Mouse (Mus musculus): ENCODE results near the gene Zbed5.
"Not testable (repeated sequence)": the region's sequence is repeated elsewhere in the genome, so short reads cannot be mapped to it uniquely, and the experiment has no call there.

The Zbed5 gene

DNA sequence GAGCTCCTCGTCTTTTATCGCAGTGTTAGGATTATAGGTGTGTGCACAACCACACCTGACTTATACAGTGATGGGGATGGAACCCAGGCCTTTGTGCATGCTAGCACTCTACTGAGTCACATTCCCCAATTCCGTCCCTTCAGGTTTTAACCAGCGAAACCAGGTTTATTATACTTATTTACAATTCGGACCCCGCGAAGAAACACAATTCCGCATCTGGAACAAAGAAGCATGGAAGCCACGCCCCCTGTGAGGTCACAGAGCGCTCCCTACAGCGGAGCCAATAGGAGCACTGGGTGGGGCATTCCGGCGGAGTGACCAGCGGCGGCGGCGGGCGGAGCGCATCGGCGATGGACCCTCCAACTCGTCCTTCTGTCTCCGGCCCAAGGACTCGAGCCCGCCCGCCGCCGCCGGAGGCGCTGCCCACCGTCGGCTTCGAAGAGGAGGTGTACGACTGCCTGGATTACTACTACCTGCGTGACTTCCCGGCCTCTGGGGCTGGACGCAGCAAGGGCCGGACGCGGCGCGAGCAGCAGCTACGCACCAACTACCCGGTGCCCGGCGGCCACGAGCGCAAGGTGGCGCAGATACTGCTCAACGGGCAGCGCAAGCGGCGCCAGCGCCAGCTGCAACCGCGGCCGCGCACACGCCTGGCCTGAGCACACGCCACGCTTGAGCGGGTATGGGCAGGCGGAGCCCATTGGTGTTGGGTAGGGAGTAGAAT is 12.9 kb downstream of the Zbed5 start, which contains the start of gene Nupr1l:
Gene Nupr1l, plus strand, starts transcription at position 299 of the 724 bp plus-strand sequence.
- peak; percentile 63 for DNase-seq (ENCODE audit: low read depth, low spot score)

GRCm38 (mm10) chr5:129909147-129909546 is 13.6 kb downstream of the Zbed5 start:
- DNase-seq (ENCODE audit: low read depth, low spot score) = no peak

DNA sequence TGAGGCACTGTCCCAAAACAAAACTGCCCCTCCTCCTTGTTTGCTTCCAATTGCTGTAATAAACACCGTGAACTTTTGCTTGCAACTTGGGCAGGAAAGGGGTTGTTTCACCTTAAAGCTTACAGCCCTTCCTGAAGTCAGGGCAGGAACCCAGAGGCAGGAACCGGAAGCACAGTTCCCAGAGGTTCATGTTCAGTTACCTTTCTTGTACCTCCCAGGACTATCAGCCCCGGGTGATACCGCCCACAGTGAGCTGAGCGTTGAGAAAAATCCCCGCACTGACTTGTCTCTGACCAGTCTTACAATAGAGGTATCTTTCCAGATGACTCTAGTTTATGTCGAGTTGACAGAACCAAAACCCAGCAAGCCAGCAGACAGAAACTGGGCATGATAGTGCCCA is 14.1 kb downstream of the Zbed5 start:
- DNase-seq (ENCODE audit: low read depth, low spot score) = no peak

- DNase-seq (ENCODE audit: low read depth, low spot score) = peak; percentile 18
These were observed 18.5 kb downstream of the Zbed5 start for GRCm38 (mm10) chr5:129914024-129914423.

GRCm38 (mm10) chr5:129915491-129915890 is 20.0 kb downstream of the Zbed5 start:
- not testable (repeated sequence) for DNase-seq (ENCODE audit: low read depth, low spot score)

GRCm38 (mm10) chr5:129918065-129918651 is 22.6 kb downstream of the Zbed5 start:
- DNase-seq (ENCODE audit: low read depth, low spot score) = no peak

DNA sequence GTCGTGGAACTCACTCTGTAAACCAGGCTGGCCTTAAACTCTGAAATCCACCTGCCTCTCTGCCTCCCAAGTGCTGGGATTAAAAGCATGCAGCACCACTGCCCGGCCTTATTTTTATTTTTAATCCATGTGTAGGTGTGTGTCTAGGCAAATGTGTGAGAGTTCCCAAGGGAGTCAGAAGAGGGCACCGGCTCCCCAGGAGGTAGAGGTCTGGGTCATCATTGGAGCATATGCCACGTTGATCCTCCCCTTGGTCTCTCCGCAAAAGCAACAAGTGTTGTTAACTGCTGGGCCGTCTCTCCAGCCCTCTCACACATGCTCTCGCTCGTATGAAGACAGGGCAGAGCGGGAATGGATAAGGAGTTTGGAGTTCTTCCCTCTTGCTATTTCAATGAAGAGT is 23.2 kb downstream of the Zbed5 start:
- no peak for DNase-seq (ENCODE audit: low read depth, low spot score)

DNA sequence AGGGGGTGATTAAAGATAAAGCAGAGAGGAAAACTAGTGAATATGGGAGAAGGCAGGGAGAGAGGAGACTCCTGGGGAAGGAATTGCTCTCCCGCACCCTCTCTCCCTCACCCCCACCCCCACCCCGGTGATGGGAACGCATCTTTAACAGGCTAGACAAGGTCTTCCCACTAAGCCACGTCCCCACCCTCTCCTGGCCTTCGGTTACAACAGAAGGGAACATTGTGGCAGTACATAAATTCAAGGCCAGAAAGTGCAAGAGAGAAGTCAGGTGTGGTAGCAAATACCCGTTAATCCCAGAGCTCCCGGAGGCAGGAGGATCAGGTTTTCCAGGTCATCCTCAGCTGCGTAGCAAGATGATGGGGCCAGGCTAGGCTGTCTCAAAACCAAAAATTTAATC is 23.8 kb downstream of the Zbed5 start:
- DNase-seq (ENCODE audit: low read depth, low spot score) = no peak

DNA sequence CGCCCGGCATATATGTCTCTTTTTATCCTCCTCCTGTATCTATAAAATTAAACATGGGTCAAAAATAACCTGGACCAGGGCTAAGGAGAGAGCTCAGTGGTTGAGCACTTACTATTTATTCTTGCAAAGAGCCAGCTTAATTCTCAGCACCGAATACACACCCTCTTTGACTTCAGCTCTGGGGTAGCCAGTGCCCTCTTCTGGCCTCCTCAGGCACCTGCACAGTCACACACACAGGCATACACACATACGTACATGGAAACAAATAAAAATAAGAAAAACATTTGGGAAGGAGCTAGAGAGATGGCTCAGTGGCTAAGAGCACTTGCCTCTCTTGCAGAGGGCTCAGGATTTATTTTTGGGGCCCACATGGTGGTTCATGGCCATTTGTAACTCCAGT is 26.4 kb downstream of the Zbed5 start:
- DNase-seq (ENCODE audit: low read depth, low spot score) = no peak

GRCm38 (mm10) chr5:129924820-129925452 is 29.4 kb downstream of the Zbed5 start:
- DNase-seq (ENCODE audit: low read depth, low spot score) = no peak

- DNase-seq (ENCODE audit: low read depth, low spot score) = no peak
These were observed 30.4 kb downstream of the Zbed5 start for GRCm38 (mm10) chr5:129925933-129926332.

GRCm38 (mm10) chr5:129929924-129930855 is 34.7 kb downstream of the Zbed5 start:
- DNase-seq (ENCODE audit: low read depth, low spot score) = no peak

- no peak for DNase-seq (ENCODE audit: low read depth, low spot score)
These were observed 41.4 kb downstream of the Zbed5 start for GRCm38 (mm10) chr5:129936941-129937340.

DNA sequence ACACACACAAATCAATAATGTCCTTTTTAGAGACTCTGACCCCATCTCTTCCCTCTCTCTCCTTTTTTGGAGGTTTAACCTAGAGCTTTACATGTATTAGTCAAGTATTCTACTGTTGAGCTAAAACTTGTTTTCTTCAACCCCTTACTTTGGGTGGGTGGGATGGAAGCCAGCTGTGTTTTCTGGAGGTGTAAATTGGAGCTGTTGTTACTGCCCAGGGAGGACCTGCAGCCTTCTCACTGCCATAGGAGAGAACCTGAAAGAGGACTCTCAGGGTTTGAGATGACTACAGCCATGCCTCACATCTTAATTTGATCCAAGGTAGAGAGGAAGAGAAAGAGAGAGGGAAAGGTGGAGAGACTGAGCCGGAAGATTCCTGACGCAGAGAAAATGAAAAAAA is 44.8 kb downstream of the Zbed5 start:
- no peak for DNase-seq (ENCODE audit: low read depth, low spot score)

DNA sequence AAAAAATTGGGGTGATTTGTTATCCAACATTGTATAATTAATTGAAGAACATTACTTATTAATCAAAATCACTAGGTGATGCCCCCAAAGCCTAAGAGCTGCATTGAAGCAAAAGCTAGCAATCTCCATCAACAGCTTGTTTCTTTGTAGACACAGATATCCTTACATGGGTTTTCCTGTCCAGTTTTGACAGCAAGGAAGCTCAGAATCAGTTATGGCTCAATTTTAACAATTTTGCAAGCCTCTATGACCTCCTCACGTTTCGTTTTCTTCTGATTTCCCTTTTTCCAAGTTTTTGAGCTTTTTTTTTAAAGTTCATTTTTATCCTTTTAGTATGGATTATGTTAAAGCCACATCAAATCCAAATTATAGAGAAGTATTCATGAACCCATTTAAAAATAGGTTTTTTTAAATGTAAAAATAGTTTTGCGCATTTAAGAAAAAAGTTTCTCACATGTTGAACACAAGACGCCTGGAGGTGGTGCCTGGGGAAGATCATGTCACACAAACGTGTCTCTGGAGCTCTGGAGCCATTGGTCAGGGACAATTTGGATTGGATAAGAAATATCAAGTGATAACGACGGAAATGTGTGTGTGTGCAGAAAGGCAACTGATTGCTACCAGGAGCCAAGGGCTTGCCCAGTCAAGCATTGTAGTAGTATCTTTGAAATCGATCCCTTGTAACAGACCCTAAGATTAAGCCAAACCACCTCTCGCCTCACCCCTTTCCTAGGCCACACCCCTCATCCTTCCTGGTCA is 45.4 kb downstream of the Zbed5 start:
- no peak for DNase-seq (ENCODE audit: low read depth, low spot score)

DNA sequence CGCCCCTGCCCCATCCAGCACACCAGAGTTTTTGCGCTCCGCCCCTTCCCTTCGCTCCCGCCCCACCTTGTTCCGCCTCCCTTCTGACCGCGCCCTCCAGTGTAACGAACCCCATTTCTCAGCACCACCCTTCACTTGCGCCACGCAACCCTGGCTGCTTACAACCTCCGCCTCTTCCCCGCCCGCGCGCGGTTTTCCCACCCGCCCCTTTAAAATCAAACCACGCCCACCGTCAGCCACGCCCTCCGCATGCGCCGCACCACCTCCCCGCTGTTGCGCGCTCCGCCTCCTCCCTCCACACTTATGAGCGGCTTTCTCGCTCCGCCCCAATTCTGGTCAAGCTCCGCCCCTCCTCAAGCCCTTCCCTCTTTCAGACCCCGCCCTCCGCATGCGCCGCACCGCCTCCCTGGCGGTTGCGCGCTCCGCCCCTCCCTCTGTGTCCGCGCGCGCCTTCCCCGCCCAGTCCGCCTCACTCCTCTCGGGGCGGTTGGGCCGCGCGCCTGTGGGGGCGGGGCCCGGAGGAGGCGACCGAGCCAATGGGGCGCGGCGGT is 46.0 kb downstream of the Zbed5 start, which contains the start of gene Vkorc1l1:
Gene Vkorc1l1, plus strand, starts transcription at position 476 of the 551 bp plus-strand sequence.
- DNase-seq (ENCODE audit: low read depth, low spot score) = peak; percentile 100

DNA sequence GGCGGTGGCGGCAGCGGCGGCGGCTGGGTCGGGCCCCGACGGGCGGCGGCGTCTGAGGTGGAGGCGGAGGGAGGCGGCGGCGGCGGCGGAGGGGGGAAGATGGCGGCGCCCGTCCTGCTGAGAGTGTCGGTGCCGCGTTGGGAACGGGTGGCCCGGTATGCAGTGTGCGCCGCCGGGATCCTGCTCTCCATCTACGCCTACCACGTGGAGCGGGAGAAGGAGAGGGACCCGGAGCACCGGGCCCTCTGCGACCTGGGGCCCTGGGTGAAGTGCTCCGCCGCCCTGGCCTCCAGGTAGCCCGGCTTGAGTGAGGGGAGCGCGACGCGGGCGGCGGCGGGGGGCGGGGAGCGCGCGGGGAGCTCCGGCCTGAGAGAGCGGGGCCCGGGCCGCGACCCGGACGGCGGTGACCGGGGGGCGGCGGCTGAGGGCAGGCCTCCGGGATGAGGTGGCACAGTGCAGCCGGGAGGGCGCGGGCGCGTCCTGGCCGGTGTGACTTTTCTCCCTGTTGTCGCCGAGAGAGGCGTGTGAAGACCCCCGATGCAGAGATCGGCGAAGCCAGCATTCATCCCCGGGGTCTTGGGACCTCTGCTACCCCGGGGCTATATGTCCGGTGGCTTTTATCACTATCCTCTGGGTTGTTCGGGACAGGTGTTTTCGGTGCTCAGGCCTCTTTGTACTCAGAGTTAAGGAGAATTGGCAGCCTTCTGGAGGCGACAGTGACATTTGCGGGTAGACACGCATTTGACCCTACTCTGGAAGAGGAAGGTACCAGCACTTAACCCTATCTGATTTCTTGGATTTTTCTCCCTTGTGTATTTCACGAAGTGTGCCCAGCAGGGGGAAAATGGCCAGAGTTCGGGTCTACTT is 46.8 kb downstream of the Zbed5 start:
- DNase-seq (ENCODE audit: low read depth, low spot score) = not testable (repeated sequence)

- no peak for DNase-seq (ENCODE audit: low read depth, low spot score)
These were observed 47.9 kb downstream of the Zbed5 start for GRCm38 (mm10) chr5:129943402-129943801.

- no peak for DNase-seq (ENCODE audit: low read depth, low spot score)
These were observed 52.1 kb downstream of the Zbed5 start for GRCm38 (mm10) chr5:129947528-129948033.
